ENCODE assay signal across 27 mouse cellular contexts in the genomic region with DNA sequence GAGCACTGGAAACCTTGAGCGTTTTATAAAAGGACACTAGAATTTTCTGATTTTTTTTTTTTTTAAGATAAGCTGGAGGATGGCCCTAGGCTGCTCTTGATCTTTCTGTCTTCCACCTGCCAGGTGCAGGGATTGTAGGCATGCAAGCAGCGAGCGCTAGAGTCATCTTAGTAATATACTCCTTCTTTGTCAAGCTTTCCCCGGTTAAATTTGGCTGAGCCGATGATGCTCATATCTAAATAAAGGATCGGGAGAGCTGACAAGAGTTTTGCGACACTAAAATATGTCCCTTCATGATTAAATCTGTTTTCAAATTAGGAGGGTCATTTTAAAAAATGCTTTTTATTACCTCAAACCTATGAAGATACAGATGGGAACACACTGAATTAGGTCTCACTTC.
DNase-seq lines count a peak whose midpoint lies in the region; ATAC-seq and TF ChIP-seq lines count a peak whose summit lies in the region.
"Had no signal": no experiment of that assay in that cellular context is flagged by ENCODE, and none has a peak within 500 bp of the region (broad histone marks: within the 10 kb centered on the region; RNA-seq: fewer than 3 reads in every experiment).

No protein-coding gene starts in this region.

- no peaks in the 10 kb centered on the region for H3K27me3 ChIP-seq in heart, adult 2 months (ENCODE audit: control insufficient read depth, insufficient read depth, low read length)
- H3K27me3 ChIP-seq in heart, postnatal 0 days (ENCODE audit: control insufficient read depth, insufficient read depth, low read length) = no peaks in the 10 kb centered on the region
- no peaks in the 10 kb centered on the region for H3K27me3 ChIP-seq in heart, embryonic 10.5 days (ENCODE audit: insufficient read depth, poor library complexity, severe bottlenecking)
- H3K27me3 ChIP-seq: embryonic facial prominence, embryonic 15.5 days; forebrain, embryonic 12.5 days; kidney, embryonic 15.5 days; liver, embryonic 12.5 days; megakaryocyte, embryonic 14.5 days; neural tube, embryonic 13.5 days had no signal

- TF ChIP-seq EP300 in heart, adult 2 months (IDR thresholded peaks at IDR 0.05; ENCODE audit: insufficient read depth, low read depth, low read length) = no peak
- no peak for TF ChIP-seq EP300 in heart, postnatal 0 days (IDR thresholded peaks at IDR 0.05; ENCODE audit: low read depth)

- H3K4me2 ChIP-seq in heart, postnatal 0 days (ENCODE audit: low read depth, low read length) = no peak overlapping the region
- H3K4me2 ChIP-seq: embryonic facial prominence, embryonic 15.5 days; forebrain, embryonic 12.5 days; kidney, embryonic 15.5 days; liver, embryonic 12.5 days; midbrain, embryonic 12.5 days; neural tube, embryonic 13.5 days had no signal

- no peak for TF ChIP-seq POLR2A in heart, adult 2 months (IDR thresholded peaks at IDR 0.05; ENCODE audit: insufficient read depth, low read depth, low read length)

- intact Hi-C loops in heart, adult 2 months (cut with DNase I) = loop anchor here (5.0 kb wide), 1 partner anchor 34 kb away; no protein-coding TSS in a partner anchor

- 78% methylated on average over 7 of the region's 7 CpGs for whole genome bisulfite sequencing in heart, adult 2 months
- 89% methylated on average over 7 of the region's 7 CpGs for WGBS in heart, postnatal 0 days
- 94% methylated on average over 7 of the region's 7 CpGs for WGBS in heart, embryonic 10.5 days

- H3K36me3 ChIP-seq in heart, adult 2 months (ENCODE audit: control insufficient read depth, insufficient read depth, low read length) = peaks cover 18% of the 10 kb centered on the region
- no peaks in the 10 kb centered on the region for H3K36me3 ChIP-seq in heart, postnatal 0 days (replicated peaks; ENCODE audit: control insufficient read depth, insufficient read depth, low read length)
- H3K36me3 ChIP-seq in heart, embryonic 10.5 days = no peaks in the 10 kb centered on the region
- H3K36me3 ChIP-seq: embryonic facial prominence, embryonic 10.5 days; embryonic facial prominence, embryonic 15.5 days; forebrain, embryonic 12.5 days; kidney, embryonic 15.5 days; liver, embryonic 12.5 days; midbrain, embryonic 12.5 days; neural tube, embryonic 13.5 days had no signal

- no peak overlapping the region for H3K9ac ChIP-seq in heart, adult 2 months (ENCODE audit: low read depth, low read length)
- peak overlapping the region; percentile 21; the same call in 1 of the 2 replicates for H3K9ac ChIP-seq in heart, postnatal 0 days (replicated peaks; ENCODE audit: low read depth, low read length)
- H3K9ac ChIP-seq: embryonic facial prominence, embryonic 15.5 days; forebrain, embryonic 12.5 days; kidney, embryonic 15.5 days; liver, embryonic 12.5 days; liver, postnatal 0 days; midbrain, embryonic 12.5 days; neural tube, embryonic 13.5 days had no signal

- H3K4me3 ChIP-seq in heart, adult 2 months = no peak overlapping the region
- H3K4me3 ChIP-seq in heart, postnatal 0 days (ENCODE audit: low read depth, low read length) = no peak overlapping the region
- no peak overlapping the region for H3K4me3 ChIP-seq in heart, embryonic 10.5 days
- H3K4me3 ChIP-seq: embryonic facial prominence, embryonic 10.5 days; embryonic facial prominence, embryonic 15.5 days; forebrain, embryonic 12.5 days; kidney, embryonic 15.5 days; liver, embryonic 12.5 days; megakaryocyte, embryonic 14.5 days; midbrain, embryonic 12.5 days; neural tube, embryonic 13.5 days had no signal

- peaks cover 18% of the 10 kb centered on the region for H3K4me1 ChIP-seq in heart, adult 2 months (ENCODE audit: control insufficient read depth, insufficient read depth, low read length)
- H3K4me1 ChIP-seq in heart, postnatal 0 days (ENCODE audit: control insufficient read depth, insufficient read depth) = peaks cover 50% of the 10 kb centered on the region
- peaks cover 54% of the 10 kb centered on the region for H3K4me1 ChIP-seq in heart, embryonic 10.5 days
- H3K4me1 ChIP-seq: embryonic facial prominence, embryonic 15.5 days; forebrain, embryonic 12.5 days; midbrain, embryonic 12.5 days had no signal

- H3K79me2 ChIP-seq in heart, adult 2 months (replicated peaks; ENCODE audit: control insufficient read depth, insufficient read depth, low read length) = no peaks in the 10 kb centered on the region

- no peaks in the 10 kb centered on the region for H3K9me3 ChIP-seq in heart, postnatal 0 days (replicated peaks; ENCODE audit: control insufficient read depth, low read length)
- H3K9me3 ChIP-seq in heart, embryonic 10.5 days = no peaks in the 10 kb centered on the region
- H3K9me3 ChIP-seq: embryonic facial prominence, embryonic 10.5 days; embryonic facial prominence, embryonic 15.5 days; forebrain, embryonic 12.5 days; kidney, embryonic 15.5 days; liver, embryonic 12.5 days; megakaryocyte, embryonic 14.5 days; midbrain, embryonic 12.5 days; neural tube, embryonic 13.5 days had no signal

- DNase-seq in heart, adult 2 months = no peak
- no peak for DNase-seq in heart, adult 9 months (ENCODE audit: low spot score in 2 of 2)
- DNase-seq in heart, postnatal 0 days (ENCODE audit: low spot score) = no peak
- DNase-seq in heart, embryonic 10.5 days (ENCODE audit: low spot score) = no peak
- peak; percentile 58 for DNase-seq in right cerebral cortex, adult 18-20 months
- no peak for DNase-seq in right cerebral cortex, postnatal 14 days
- DNase-seq in embryo, embryonic 11 days = no peak
- DNase-seq: adrenal gland, postnatal 14 days; cerebellum, postnatal 10 days; heart, postnatal 14 days; kidney, adult 18-20 months; kidney, postnatal 25 days; liver, postnatal 0 days; lung, postnatal 4 days; thymus, adult 18-20 months; thymus, postnatal 25 days had no signal

- ATAC-seq in heart, postnatal 0 days (ENCODE audit: insufficient read depth, low read depth) = no peak
- ATAC-seq: CD4-positive, CD25-positive, alpha-beta regulatory T cell, adult 4 months; hindbrain, embryonic 16.5 days; liver, embryonic 12.5 days; liver, postnatal 0 days; lung, postnatal 0 days had no signal

- no peak for TF ChIP-seq CTCF in heart, adult 2 months (IDR thresholded peaks at IDR 0.05)
- no peak for TF ChIP-seq CTCF in heart, postnatal 0 days (IDR thresholded peaks at IDR 0.05; ENCODE audit: low read depth)

- H3K27ac ChIP-seq in heart, adult 2 months = peak overlapping the region; percentile 90
- peak overlapping the region; percentile 95 for H3K27ac ChIP-seq in heart, postnatal 0 days (ENCODE audit: low read depth)
- H3K27ac ChIP-seq in heart, embryonic 10.5 days = no peak overlapping the region
- H3K27ac ChIP-seq: embryonic facial prominence, embryonic 10.5 days; embryonic facial prominence, embryonic 15.5 days; forebrain, embryonic 12.5 days; liver, embryonic 12.5 days; midbrain, embryonic 12.5 days; neural tube, embryonic 13.5 days had no signal
